Mouse (Mus musculus) bone marrow macrophage, adult 2 months (primary cell): ENCODE measurements at regions not wholly inside any gene's neighbourhood (a gene's known extent, or its start where the extent isn't known, plus 50 kb on each side); places are given as distances from the start of the nearest gene placed in this dataset.
"Not testable (repeated sequence)": the region's sequence is repeated elsewhere in the genome, so short reads cannot be mapped to it uniquely, and the experiment has no call there.

Experiments
- H3K27ac ChIP-seq: 2 replicates; pipeline ENCODE4 v1.5.1; 2012; ENCODE audit warnings: low read depth, low read length; ENCODE audit not compliant: insufficient read depth
- H3K4me1 ChIP-seq: 2 replicates; pipeline ENCODE4 v1.6.1; 2012; ENCODE audit warnings: low read length; ENCODE audit not compliant: control insufficient read depth, insufficient read depth
- H3K4me3 ChIP-seq: 2 replicates; pipeline ENCODE4 v1.5.1; 2012; ENCODE audit warnings: mild to moderate bottlenecking, low read length, moderate library complexity; ENCODE audit not compliant: insufficient read depth
- CTCF ChIP-seq: IDR thresholded peaks from 2 replicates; pipeline ENCODE4 v1.5.1; 2012; ENCODE audit warnings: low read depth, mild to moderate bottlenecking, low read length, moderate library complexity
- POLR2A ChIP-seq: IDR thresholded peaks from 2 replicates; pipeline ENCODE4 v1.6.1; 2012; ENCODE audit warnings: mild to moderate bottlenecking, low read depth, low read length, borderline replicate concordance

GRCm38 (mm10) chr4:64432097-64432496, 385.3 kb upstream of the Tnc start:
- no peaks in the 10 kb centered on the region for H3K4me1 ChIP-seq
- TF ChIP-seq CTCF (no peak), POLR2A (no peak)
- no peak overlapping the region for H3K27ac ChIP-seq
- H3K4me3 ChIP-seq: no peak overlapping the region

- H3K4me1 ChIP-seq: no peaks in the 10 kb centered on the region
- no peak overlapping the region for H3K4me3 ChIP-seq
- H3K27ac ChIP-seq: no peak overlapping the region
- TF ChIP-seq CTCF (no peak), POLR2A (no peak)
These were observed 391.2 kb upstream of the Tnc start for GRCm38 (mm10) chr4:64437744-64438594.

GRCm38 (mm10) chr4:64451442-64451841, 404.6 kb upstream of the Tnc start:
- TF ChIP-seq POLR2A (no peak), CTCF (no peak)
- H3K4me3 ChIP-seq: no peak overlapping the region

GRCm38 (mm10) chr4:64451946-64452345, 405.1 kb upstream of the Tnc start:
- TF ChIP-seq POLR2A (no peak), CTCF (no peak)

More at GRCm38 (mm10) chr4:64451442-64451841, 404.6 kb upstream of the Tnc start:
- H3K27ac ChIP-seq: no peak overlapping the region
- no peaks in the 10 kb centered on the region for H3K4me1 ChIP-seq

GRCm38 (mm10) chr4:64492260-64492962, 445.6 kb upstream of the Tnc start:
- TF ChIP-seq POLR2A (no peak), CTCF (no peak)
- Histone ChIP-seq H3K27ac (no peak overlapping the region), H3K4me1 (no peaks in the 10 kb centered on the region), H3K4me3 (no peak overlapping the region)

More at GRCm38 (mm10) chr4:64451946-64452345, 405.1 kb upstream of the Tnc start:
- H3K4me1 ChIP-seq: no peaks in the 10 kb centered on the region
- H3K4me3 ChIP-seq: no peak overlapping the region
- H3K27ac ChIP-seq: no peak overlapping the region

- H3K4me1 ChIP-seq, H3K4me3 ChIP-seq, H3K27ac ChIP-seq: not testable (repeated sequence)
These were observed 450.9 kb upstream of the Tnc start for GRCm38 (mm10) chr4:64497759-64498158.

- Histone ChIP-seq H3K27ac (no peak overlapping the region), H3K4me1 (no peaks in the 10 kb centered on the region), H3K4me3 (no peak overlapping the region)
- TF ChIP-seq POLR2A (no peak), CTCF (no peak)
These were observed 454.0 kb upstream of the Tnc start for GRCm38 (mm10) chr4:64500635-64501395.

- Histone ChIP-seq H3K4me3 (no peak overlapping the region), H3K4me1 (no peaks in the 10 kb centered on the region), H3K27ac (no peak overlapping the region)
- no peak for TF ChIP-seq POLR2A
- no peak for TF ChIP-seq CTCF
These were observed 475.1 kb upstream of the Tnc start for GRCm38 (mm10) chr4:64521883-64522282.

- TF ChIP-seq POLR2A (no peak), CTCF (no peak)
- Histone ChIP-seq H3K4me1 (no peaks in the 10 kb centered on the region), H3K27ac (no peak overlapping the region), H3K4me3 (no peak overlapping the region)
These were observed 481.0 kb upstream of the Tnc start for GRCm38 (mm10) chr4:64527724-64528332.
